Mouse (Mus musculus): ENCODE measurements around the gene Defb36. TPM values are rescaled to one million over a fixed set of nuclear protein-coding genes. Genes with fewer than 3 reads are reported as not detected.

The Defb36 gene
- not detected for total RNA-seq (2023)

DNA sequence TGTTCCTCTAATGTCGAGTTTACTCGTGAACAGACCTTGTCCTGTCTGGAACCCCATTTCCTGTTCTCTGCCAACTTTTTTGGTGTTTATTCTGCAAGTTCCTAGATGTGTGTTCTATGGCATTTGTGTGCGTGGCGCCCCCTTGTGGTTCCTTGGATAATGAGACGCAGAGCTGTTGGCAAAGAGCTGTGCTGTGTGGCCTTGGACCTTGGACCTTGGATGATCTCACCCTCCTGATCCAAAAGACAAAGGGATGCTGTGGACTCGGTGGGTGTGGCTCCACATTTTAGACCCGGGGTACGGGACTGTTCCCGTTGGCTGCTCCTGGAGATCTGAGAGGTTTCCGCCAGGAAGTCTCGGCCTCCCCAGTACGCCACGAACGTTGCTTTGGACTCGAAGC lies at the start of gene Defb36:
TSS of gene Defb36 (plus strand) at position 271 of the 400 bp plus-strand sequence.

DNA sequence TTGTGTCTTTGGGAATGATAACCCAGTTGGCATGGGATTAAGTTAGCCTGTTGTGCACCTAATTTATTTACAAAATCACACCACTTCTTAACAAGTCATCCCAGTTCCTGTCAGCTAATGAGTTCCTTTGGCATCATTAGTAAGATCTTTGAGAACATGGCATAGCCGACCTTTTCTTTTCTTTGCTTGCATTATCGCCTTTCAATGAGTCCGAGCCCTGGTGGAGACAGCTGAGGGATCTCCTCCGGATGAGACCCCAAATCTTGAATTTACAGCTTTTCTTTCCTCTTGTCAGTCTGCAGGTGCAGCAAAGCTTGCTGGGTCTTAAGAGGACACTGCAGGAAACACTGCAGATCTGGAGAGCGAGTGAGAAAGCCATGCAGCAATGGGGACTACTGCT lies 35.1 kb upstream of the Defb36 start, which contains the start of gene Gm17416:
TSS of gene Gm17416 (plus strand) at position 301 of the 400 bp plus-strand sequence.

DNA sequence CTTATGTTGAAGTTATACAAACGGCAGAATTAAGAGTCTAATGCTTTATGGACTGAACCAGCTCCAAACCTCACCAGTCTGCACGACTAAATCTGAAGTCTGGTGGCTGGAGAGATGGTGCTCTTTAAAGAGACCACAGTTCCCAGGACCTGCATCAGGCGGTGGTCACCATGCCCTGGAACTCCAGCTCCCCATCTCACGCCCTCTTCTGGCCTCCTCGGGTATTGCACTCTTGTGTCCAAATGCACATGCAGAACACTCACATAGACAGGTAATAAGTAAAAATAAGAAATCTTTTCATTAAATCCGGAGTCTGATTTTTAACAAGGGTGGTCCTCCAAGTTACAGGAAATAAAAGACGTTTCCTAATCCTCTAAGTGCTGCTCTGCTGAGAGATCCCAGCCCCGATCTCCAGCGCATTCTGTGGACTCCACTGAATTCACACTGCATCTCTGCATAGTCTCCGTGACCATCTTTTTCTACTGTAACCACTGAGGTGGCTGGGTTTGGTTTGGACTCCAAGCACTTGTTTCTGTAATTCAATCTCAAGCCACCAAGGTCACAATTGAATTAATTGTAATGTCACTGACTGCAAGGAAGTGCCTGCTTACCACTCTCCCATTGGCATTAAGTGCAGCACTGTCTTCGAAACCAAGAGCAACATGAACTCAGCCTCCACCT lies 31.9 kb upstream of the Defb36 start, which contains the start of gene Defb21:
TSS of gene Defb21 (plus strand) at position 631 of the 681 bp plus-strand sequence.

DNA sequence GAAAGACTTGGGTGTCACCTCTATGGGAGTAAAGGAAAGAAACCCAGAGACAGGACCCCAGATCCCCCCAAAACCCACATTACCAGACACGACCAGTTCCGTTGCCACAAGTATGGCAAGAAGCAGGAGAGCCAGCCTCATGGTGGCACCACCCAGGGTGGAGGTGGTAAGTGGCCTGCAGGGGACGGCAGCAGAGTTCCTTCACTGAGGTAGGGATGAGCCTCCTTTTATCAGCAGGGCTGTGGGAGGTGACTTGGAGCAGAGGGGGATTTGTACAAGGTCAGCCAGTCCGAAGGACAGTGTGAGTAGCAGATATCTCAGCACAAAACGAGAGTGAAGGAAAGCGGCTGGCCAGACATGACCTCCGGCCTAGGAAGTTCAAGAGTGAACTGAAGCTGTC lies 24.0 kb upstream of the Defb36 start, which contains the start of gene Defb19:
TSS of gene Defb19 (minus strand) at position 206 of the 400 bp plus-strand sequence.

GRCm38 (mm10) chr2:152599299-152599698 lies 4.8 kb upstream of the Defb36 start, which contains the start of gene Defb45:
Gene Defb45 (minus strand): TSS chr2:152599399.

DNA sequence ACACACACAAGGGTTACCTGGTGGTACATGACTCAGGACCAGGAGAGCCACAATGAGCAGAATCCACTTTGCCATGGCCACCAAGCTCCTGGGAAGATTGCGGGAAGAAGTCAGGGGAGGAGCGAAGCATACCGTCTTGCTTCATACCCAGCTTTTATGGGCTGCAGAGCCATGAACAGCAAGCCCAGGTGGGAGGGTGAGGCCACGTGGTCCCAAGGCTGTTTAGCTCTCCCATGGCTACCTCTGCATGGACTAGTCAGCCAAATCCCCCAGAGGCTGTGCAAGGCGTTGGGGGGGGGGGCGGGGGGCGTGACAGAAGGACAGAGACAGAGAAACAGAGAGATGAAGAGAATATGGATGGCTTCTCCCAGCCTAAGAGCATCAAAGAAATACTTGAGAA lies 18.8 kb downstream of the Defb36 start, which contains the start of gene Defb25:
TSS of gene Defb25 (minus strand) at position 101 of the 400 bp plus-strand sequence.

DNA sequence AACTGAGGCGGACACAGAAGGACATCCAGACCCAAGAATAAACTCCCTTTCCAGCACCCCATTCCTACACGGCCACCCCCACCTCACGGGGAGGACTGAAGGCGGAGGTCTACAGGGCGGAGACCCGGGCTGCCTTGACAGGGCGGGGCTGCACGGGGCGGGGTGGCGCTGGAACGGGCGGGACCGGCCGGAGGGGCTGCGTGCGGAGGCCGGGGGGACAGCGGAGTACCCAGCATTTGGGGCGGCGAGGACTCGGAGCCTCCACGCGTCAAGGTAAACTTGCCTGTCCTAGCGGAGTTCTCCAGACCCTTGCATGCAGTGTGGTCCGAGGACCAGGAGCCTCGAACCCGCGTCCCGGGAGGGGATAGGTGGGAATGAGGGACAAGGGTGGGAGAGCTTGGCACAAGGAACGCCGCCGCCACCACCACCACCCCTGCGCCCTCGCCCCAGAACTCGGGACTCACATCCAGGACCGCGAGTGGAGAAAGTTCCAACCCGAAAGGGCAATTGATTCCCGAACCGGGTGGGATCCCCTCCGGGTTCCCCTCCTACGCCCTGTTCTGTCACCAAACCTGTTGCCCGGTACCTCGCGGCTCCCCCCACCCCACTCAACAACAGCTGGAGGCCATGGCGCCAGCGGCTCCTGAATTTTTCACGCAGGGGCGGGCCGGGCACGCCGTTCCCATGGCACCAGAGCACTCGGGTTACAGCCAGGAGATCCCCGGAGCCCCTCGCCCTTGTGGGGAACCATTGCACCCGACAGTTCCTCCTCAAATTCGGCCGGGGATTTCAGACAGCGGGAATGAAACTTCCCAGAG lies 22.9 kb downstream of the Defb36 start, which contains the start of gene Rem1:
TSS of gene Rem1 (plus strand) at position 178 of the 818 bp plus-strand sequence.

Other genes with a start within 250 kb of the Defb36 start
- not detected for gene Nrsn2, start 227.7 kb upstream of the Defb36 start, total RNA-seq (2023)
- gene Sox12, start 206.3 kb upstream of the Defb36 start, total RNA-seq (2023) = under 1 TPM; 0.62 to 0.64 TPM
- gene Zcchc3, start 189.3 kb upstream of the Defb36 start, total RNA-seq (2023) = 1 to 10 TPM; 2.0 to 2.3 TPM
- gene 6820408C15Rik, start 188.7 kb upstream of the Defb36 start, total RNA-seq (2023) = under 1 TPM in 1 of 2 experiments, not detected in 1; 0.38 TPM
- not detected for gene Defb23, start 139.7 kb upstream of the Defb36 start, total RNA-seq (2023)
- not detected for gene Defb20, start 127.3 kb upstream of the Defb36 start, total RNA-seq (2023)
- not detected for gene Defb22, start 114.2 kb upstream of the Defb36 start, total RNA-seq (2023)
- gene Defb26, start 92.6 kb upstream of the Defb36 start, total RNA-seq (2023) = not detected
- not detected for gene Defb28, start 86.1 kb upstream of the Defb36 start, total RNA-seq (2023)
- gene Defb29, start 64.2 kb upstream of the Defb36 start, total RNA-seq (2023) = not detected
- gene Gm17416, start 35.0 kb upstream of the Defb36 start, total RNA-seq (2023) = not detected
- not detected for gene Defb21, start 31.6 kb upstream of the Defb36 start, total RNA-seq (2023)
- gene Defb19, start 24.0 kb upstream of the Defb36 start, total RNA-seq (2023) = not detected
- gene Defb45, start 4.9 kb upstream of the Defb36 start, total RNA-seq (2023) = not detected
- gene Defb25, start 18.7 kb downstream of the Defb36 start, total RNA-seq (2023) = not detected
- gene Rem1, start 22.6 kb downstream of the Defb36 start, total RNA-seq (2023) = not detected
- 100 to 1,000 TPM; 161 to 185 TPM for gene H13, start 65.1 kb downstream of the Defb36 start, total RNA-seq (2023)
- 10 to 100 TPM; 37.7 to 40.0 TPM for gene Mcts2, start 82.7 kb downstream of the Defb36 start, total RNA-seq (2023)
- gene Id1, start 131.9 kb downstream of the Defb36 start, total RNA-seq (2023) = 1 to 10 TPM; 1.2 to 4.1 TPM
- gene Cox4i2, start 149.8 kb downstream of the Defb36 start, total RNA-seq (2023) = not detected
- gene Bcl2l1, start 227.4 kb downstream of the Defb36 start, total RNA-seq (2023) = 10 to 100 TPM; 24.9 to 30.8 TPM
- 1 to 10 TPM; 2.6 to 3.5 TPM for gene Tpx2, start 243.6 kb downstream of the Defb36 start, total RNA-seq (2023)

All from T-cell, adult 66 days (primary cell).